Mouse (Mus musculus) liver, postnatal 0 days (tissue): ENCODE results near the gene Rbm41. TPM values are rescaled to one million over a fixed set of nuclear protein-coding genes. Genes with fewer than 3 reads are reported as not detected.

ENCODE experiments used
- ATAC-seq: fragments of 200-750 bp; cut with Nextera tagmentation; 2 replicates; pipeline ENCODE4 v1.8.0; 2017; ENCODE audit warnings: mild to moderate bottlenecking, moderate library complexity
- DNase-seq: peaks from one replicate; pipeline ENCODE4 v3.0.0-alpha.2; 2016
- H3K27ac ChIP-seq: fragments of 300-500 bp; sonication (generic); 2 replicates; pipeline ENCODE4 v1.5.1; 2014; ENCODE audit warnings: antibody characterized with exemption, moderate library complexity, mild to moderate bottlenecking, low read depth
- H3K27me3 ChIP-seq: fragments of 300-500 bp; sonication (generic); 2 replicates; pipeline ENCODE4 v1.6.1; 2014; ENCODE audit warnings: low read length, control low read depth, mixed read lengths; ENCODE audit not compliant: insufficient read depth
- H3K36me3 ChIP-seq: fragments of 300-500 bp; sonication (generic); replicated peaks from 2 replicates; pipeline ENCODE4 v1.6.1; 2014; ENCODE audit warnings: mild to moderate bottlenecking, control low read depth, low read length, moderate library complexity, mixed read lengths; ENCODE audit not compliant: insufficient read depth
- H3K4me1 ChIP-seq: fragments of 300-500 bp; sonication (generic); 2 replicates; pipeline ENCODE4 v1.6.1; 2014; ENCODE audit warnings: antibody characterized with exemption, mild to moderate bottlenecking, control low read depth; ENCODE audit not compliant: insufficient read depth
- H3K4me2 ChIP-seq: fragments of 300-500 bp; sonication (generic); 2 replicates; pipeline ENCODE4 v1.6.1; 2014; ENCODE audit warnings: low read depth, mild to moderate bottlenecking, low read length, moderate library complexity, mixed read lengths
- H3K4me3 ChIP-seq: fragments of 300-500 bp; sonication (generic); 2 replicates; pipeline ENCODE4 v1.5.1; 2014; ENCODE audit warnings: low read depth, low read length
- H3K9ac ChIP-seq: fragments of 300-500 bp; sonication (generic); replicated peaks from 2 replicates; pipeline ENCODE4 v1.6.1; 2014; ENCODE audit warnings: mild to moderate bottlenecking, moderate library complexity
- H3K9me3 ChIP-seq: fragments of 300-500 bp; sonication (generic); 2 replicates; pipeline ENCODE4 v1.6.1; 2016; ENCODE audit warnings: mild to moderate bottlenecking, control low read depth, low read length, mixed read lengths
- CTCF ChIP-seq: sonication (generic); IDR thresholded peaks from 2 replicates; pipeline ENCODE4 v1.5.1; 2016; ENCODE audit warnings: antibody characterized with exemption, low read depth
- EP300 ChIP-seq: IDR thresholded peaks from 2 replicates; pipeline ENCODE4 v1.6.1; 2016; ENCODE audit warnings: antibody characterized with exemption, low read depth, mild to moderate bottlenecking
- WGBS: fragments of 180-500 bp; shearing (Covaris S2); extraction: QIAGEN DNeasy Blood & Tissue Kit; methylation state at CpG from one replicate; pipeline ENCODE4 v1.1.7; 2014; ENCODE audit not compliant: insufficient replicate concordance; 5-methylcytosine and 5-hydroxymethylcytosine counted together
- polyA plus RNA-seq: library from polyadenylated mRNA; unstranded; fragments of >200 nt; fragmentation: Nextera tagmentation; extraction: Ambion mirVana; gene quantifications from 2 replicates; pipeline ENCODE4 v1.2.1, GENCODE M21; 2015

The Rbm41 gene
- polyA plus RNA-seq, 1 experiment from 2014 or later: 0.90 TPM

DNA sequence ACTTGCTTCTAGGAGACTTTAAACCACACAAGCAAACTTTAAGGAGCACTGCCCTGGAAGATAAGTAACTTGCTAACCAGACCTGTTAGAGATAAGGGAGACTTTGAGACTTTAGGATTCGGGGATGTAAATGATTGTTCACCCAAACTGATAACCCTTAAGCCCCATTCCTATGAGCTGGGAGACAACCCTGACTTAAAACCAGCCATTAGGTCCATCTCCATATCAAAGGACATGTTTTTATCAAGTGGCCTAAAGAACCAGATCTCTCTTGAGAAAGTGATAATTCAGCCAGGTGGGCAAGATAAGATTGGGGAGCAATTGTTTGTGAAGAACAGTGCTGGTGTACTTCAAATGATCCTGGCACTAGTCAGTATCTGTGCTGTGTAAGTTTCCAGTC lies 107.0 kb downstream of the Rbm41 start:
- Histone ChIP-seq H3K36me3 (no peaks in the 10 kb centered on the region), H3K4me2 (no peak overlapping the region), H3K9me3 (no peaks in the 10 kb centered on the region), H3K4me1 (no peaks in the 10 kb centered on the region), H3K27ac (no peak overlapping the region), H3K27me3 (no peaks in the 10 kb centered on the region), H3K4me3 (no peak overlapping the region), H3K9ac (no peak overlapping the region)
- WGBS: 37% methylated on average over 1 of the region's 1 CpGs
- no peak for ATAC-seq
- no peak for DNase-seq
- TF ChIP-seq EP300: no peak
- TF ChIP-seq CTCF: no peak

DNA sequence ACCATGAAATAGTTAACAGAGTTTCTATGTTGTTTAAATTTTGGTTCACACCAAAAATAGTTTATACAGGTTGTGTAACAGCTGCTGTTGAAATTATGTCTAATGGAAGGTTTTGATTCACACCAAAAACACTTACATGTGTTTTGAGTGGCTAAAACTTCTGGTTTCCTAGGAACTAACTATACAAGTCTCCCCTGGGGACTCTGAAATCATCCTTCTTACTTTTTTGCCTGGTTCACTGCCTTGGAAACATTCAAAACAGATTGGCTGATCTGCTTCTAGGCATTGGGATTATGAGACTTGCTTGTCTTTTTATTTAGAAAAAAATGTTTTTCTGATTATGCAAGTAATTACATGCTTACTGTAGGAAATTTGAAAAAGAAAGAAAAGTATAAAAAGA lies 115.2 kb downstream of the Rbm41 start:
- no peak overlapping the region for H3K4me2 ChIP-seq
- TF ChIP-seq EP300 (no peak), CTCF (no peak)
- H3K36me3 ChIP-seq: no peaks in the 10 kb centered on the region
- H3K4me1 ChIP-seq: no peaks in the 10 kb centered on the region
- no peak for ATAC-seq
- no peak for DNase-seq
- H3K27me3 ChIP-seq: no peaks in the 10 kb centered on the region
- H3K9ac ChIP-seq: no peak overlapping the region
- no peak overlapping the region for H3K27ac ChIP-seq
- no peak overlapping the region for H3K4me3 ChIP-seq
- H3K9me3 ChIP-seq: no peaks in the 10 kb centered on the region

DNA sequence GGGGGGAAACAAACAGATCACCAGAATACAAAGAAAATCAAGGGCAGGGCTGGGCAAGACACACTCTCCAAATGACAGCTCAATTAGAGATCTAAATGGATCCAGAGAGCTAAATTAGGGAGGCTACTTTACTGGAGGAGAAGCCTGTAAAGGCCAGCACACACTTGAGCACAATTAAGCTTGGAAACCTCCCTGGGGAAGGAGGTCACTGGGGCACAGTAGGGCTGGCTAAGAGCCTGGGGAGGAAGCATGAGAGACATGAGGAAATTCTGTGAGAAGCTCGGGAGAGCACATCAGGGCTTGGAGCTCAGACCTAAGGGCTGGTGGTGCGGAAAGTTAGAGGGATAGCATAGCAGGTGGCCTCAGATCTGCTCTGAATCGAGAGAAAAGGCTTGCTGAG lies 120.5 kb downstream of the Rbm41 start:
- no peaks in the 10 kb centered on the region for H3K27me3 ChIP-seq
- no peaks in the 10 kb centered on the region for H3K4me1 ChIP-seq
- H3K9ac ChIP-seq: no peak overlapping the region
- 42% methylated on average over 3 of the region's 3 CpGs for WGBS
- H3K4me2 ChIP-seq: no peak overlapping the region
- no peaks in the 10 kb centered on the region for H3K9me3 ChIP-seq
- DNase-seq: no peak
- no peaks in the 10 kb centered on the region for H3K36me3 ChIP-seq
- H3K4me3 ChIP-seq: no peak overlapping the region
- TF ChIP-seq EP300 (no peak), CTCF (no peak)
- H3K27ac ChIP-seq: no peak overlapping the region
- no peak for ATAC-seq

DNA sequence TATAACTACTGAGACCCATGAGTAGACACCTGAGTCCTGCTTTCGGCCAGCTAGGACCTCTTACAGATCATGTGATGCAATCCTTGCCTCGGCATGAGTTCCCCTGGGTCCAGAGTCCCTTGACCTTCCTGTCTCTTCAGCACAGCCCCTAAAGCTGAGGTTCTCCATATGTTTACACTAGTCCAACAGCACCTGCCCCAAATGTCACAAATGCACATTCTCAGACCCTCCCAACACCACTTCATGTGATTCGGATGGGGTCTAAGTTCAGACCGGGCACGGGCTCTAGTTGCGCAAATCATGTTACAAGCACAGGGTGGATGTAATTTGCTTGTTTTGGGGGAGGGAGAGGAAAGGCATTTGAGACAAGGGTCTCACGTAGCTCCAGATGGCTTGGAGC lies 121.3 kb downstream of the Rbm41 start:
- Histone ChIP-seq H3K9ac (no peak overlapping the region), H3K4me1 (no peaks in the 10 kb centered on the region), H3K27me3 (no peaks in the 10 kb centered on the region), H3K4me3 (no peak overlapping the region), H3K36me3 (no peaks in the 10 kb centered on the region), H3K9me3 (no peaks in the 10 kb centered on the region), H3K4me2 (no peak overlapping the region), H3K27ac (peak overlapping the region; percentile 39)
- TF ChIP-seq EP300 (no peak), CTCF (no peak)
- WGBS: 55% methylated on average over 7 of the region's 7 CpGs
- DNase-seq (peak; percentile 24), ATAC-seq (peak; percentile 90)

DNA sequence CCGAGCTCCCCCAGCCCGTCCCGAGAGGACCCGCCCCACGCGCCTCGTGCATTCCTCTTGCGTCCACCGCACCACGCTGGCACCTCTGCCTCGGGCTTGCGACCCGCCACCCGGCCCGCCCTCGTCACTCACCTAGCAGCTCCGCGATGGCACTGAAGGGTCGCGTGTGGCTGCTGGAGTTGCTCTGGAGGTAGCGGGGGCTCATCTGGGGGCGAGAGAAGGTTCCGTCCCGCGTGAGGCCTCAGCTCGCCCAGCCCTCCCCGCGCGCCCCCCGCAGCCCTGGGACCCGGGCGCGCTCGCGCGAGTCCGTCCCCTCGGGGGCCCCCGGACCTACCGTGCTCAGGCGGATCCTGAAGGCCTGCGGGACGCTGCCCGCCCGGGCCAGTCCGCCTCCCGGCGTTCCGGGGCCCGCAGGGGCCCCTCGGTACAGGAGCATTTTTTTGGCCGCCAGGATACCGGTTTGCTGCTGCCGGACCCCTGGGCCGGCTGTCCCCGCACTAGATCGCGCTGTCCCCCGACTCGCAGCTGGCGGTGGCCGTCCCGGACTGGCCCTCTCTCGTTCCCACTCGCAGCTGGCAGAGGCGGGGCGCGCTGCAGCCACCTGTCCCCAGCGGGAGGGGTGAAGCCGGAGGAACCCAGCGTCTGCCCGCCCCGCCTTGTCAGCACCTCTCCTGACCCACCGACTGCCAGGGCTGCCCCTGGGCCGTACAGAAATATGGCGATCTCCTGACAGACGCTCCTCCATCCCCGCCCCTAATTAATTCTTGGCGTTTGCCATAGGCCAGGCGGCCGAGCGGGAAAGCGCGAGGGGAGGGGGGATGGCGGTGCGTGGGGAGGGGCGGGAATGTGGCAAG lies 127.2 kb downstream of the Rbm41 start, which contains the start of gene Morc4:
Gene Morc4 (minus strand): TSS at position 740 of the 854 bp plus-strand sequence.
- 26% methylated on average over 38 of the region's 87 CpGs for WGBS
- Histone ChIP-seq H3K27ac (peak within 1 kb of the TSS; percentile 62), H3K27me3 (no peaks in the 10 kb centered on the region), H3K4me1 (no peaks in the 10 kb centered on the region), H3K4me2 (peak within 1 kb of the TSS; percentile 75), H3K36me3 (no peaks in the 10 kb centered on the region), H3K9me3 (no peaks in the 10 kb centered on the region), H3K4me3 (peak within 1 kb of the TSS; percentile 60), H3K9ac (peak within 1 kb of the TSS; percentile 62)
- DNase-seq (peak; percentile 60), ATAC-seq (peak; percentile 80)
- no peak for TF ChIP-seq EP300
- TF ChIP-seq CTCF: no peak

DNA sequence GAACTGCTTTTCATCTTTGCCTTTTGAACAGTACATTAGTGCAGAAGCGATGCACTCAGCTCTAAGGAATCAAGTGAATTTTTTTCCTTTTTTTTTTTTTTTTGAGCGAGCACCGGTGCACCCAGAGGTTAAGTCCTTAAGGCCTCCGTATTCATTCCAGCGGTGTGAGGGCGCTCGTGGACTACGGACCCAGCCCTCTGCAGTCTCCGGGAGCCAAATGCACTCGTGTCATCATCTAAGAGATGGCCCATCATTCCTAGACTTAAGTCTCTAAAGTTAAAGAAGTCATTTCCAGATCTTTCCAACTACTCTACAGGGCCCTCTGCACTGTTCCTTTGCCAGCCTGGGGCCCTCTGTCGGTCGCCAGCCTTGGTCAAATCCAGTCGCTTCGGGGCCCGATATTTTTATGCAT lies 128.1 kb downstream of the Rbm41 start:
- DNase-seq: peak; percentile 26
- no peaks in the 10 kb centered on the region for H3K36me3 ChIP-seq
- H3K4me3 ChIP-seq: peak overlapping the region; percentile 60
- peak; percentile 25 for TF ChIP-seq CTCF
- no peak for TF ChIP-seq EP300
- 0 out of 2 replicates have a peak, but pooled peaks have one; percentile 50 for ATAC-seq
- no peak overlapping the region for H3K9ac ChIP-seq
- H3K4me2 ChIP-seq: peak overlapping the region; percentile 75
- H3K27me3 ChIP-seq: no peaks in the 10 kb centered on the region
- H3K27ac ChIP-seq: no peak overlapping the region
- H3K4me1 ChIP-seq: no peaks in the 10 kb centered on the region
- no peaks in the 10 kb centered on the region for H3K9me3 ChIP-seq
- WGBS: 14% methylated on average over 15 of the region's 15 CpGs
